Mouse (Mus musculus) left cerebral cortex, adult 9 months (tissue): ENCODE measurements at regions not wholly inside any gene's neighbourhood (a gene's known extent, or its start where the extent isn't known, plus 50 kb on each side); places are given as distances from the start of the nearest gene placed in this dataset.

Source experiments
- DNase-seq, 2 experiments: peaks; one replicate each; pipeline ENCODE4 v3.0.0; 2022; ENCODE audit warnings: low spot score in 2 of 2

DNA sequence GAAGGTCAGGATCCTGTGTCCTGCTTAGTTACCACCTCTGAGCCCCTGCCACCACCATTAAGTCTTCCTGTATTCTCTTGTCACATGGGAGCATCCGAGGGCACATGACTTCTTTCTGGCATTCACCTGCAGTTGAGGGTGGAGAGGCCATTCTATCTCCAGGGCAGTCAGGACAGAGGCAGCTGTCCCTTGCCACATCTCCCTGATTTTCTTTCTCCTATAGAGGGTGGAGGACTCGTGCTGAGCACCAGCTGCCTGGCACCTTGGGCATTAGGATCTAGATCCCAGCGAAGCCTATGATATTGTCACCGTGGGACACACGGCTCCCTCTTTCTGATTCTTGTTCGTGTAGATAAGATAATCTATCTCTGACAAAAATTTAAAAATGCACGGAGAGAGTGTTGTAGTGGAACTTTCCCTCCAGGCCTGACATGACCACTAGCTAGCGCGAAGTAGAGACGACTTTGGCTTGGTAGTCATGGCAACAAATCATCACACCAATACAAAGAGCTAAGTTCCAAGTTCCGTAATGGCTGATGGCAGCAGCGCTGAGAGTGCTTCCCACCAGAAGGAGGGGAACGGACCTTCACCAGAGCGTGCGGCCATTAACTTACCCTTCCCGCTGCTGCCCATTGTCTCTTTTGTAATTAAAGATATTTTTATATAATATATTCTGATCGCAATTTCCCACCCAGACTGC, 137.7 kb downstream of the Ipmk start:
- no peak for DNase-seq

DNA sequence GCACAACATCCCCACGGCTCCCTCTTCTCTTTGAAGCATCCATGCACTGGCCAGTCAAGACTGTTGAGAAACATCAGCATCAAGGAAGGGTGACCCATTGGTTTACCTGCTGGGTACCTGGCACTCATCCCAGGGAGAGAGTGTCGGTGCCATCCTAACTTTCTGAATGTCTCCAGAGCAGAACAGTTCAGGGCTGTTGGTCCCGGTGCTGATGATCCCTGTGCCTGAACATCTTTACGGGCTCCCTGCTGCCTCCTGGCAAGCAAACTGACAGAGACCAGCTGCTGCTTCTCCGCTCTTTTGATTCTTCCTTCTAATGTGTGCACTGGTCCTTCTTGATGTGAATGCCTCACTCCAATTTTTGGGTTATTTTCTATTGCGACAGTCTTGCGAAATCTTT, 142.2 kb downstream of the Ipmk start:
- DNase-seq = no peak

DNA sequence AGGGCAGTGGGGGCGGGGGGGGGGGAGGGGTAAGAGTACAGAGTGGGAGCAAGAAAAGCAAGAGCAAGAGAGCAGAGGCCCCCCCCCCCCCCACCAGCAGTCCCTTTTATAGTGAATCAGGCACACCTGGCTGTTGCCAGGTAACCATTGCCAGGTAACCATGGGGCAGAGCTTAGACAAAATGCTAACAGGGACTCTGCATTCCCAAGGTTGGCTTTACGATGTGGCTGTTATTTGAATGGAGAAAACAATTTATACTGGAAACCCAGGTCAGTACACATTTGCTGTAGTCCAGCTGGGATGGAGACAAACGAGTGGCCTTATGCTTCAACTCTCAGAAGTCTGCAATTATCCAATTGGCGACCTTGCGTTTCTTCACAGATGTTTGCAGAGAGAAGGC, 154.5 kb downstream of the Ipmk start:
- no peak for DNase-seq

DNA sequence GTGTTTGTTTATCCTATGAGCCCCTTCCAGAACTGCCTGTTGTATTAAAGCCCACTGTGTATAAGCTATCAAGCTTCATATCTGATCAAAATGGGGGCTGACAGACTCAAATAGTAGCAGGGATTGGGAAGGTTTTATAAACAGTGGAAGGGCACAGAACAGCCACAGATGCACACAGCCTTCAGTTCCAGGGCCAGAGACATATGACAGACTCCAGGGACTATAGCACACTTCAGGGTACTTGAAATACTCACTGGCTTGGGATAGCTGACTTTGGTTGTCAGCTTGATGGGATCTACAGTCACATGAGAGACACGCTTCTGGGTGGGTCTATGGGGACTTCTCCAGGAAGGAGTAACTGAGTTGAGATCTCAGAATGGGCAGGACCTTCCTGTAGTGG, 156.7 kb downstream of the Ipmk start:
- no peak for DNase-seq

DNA sequence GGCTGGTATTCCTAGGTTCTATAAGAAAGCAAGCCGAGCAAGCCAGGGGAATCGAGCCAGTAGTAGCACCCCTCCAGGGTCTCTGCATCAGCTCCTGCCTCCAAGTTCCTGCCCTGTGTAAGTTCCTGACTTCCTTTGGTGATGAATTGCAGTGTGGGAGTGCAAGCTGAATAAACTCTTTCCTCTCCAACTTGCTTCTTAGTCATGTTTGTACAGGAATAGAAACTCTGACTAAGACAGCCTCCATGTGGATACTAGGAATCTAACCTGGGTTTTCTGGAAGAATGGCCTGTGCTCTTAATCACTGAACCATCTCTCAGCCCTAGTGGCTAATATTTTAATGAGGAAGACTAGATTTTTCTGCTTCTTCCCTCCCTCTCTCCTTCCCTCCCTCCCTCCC, 177.7 kb downstream of the Ipmk start:
- DNase-seq = peak in 1 of 2 experiments; percentile 10

DNA sequence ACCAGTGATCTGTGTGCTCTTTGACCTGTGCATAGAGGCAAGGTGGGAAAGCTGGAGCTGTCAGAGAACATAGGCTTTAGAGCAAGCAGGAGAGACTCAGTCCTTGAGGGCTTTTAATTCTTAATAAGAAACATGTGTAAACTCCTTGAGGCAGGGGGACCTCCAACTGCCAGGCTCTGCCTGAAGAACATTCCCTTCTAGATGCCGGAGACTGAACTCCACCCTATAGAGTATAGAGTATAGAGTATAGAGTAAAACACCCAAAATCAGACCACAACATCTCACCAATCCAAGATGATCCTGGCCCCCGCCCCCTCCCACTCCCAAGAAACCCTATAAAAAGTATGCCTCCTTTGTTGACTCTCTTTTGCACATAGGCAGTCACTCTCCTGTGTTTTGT, 186.2 kb downstream of the Ipmk start:
- no peak for DNase-seq

DNA sequence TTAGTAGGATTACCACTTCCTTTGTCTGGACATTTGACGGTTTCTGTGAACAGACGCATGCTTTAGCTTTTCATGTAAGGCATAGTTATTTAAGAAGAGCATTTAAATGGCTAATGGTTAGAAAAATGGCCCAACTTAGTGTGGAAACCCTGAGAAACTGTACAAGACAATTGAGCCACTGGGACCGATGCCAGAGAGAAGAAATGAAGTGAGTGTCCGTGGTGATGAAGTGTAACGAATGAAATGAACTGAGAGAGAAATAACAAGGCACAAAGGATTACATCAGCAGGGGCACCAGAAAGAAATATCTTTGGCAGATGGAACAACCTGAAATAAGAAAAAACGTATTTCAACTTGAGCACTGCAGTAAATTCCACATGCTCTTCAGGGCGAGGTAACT, 197.9 kb downstream of the Ipmk start:
- no peak for DNase-seq

DNA sequence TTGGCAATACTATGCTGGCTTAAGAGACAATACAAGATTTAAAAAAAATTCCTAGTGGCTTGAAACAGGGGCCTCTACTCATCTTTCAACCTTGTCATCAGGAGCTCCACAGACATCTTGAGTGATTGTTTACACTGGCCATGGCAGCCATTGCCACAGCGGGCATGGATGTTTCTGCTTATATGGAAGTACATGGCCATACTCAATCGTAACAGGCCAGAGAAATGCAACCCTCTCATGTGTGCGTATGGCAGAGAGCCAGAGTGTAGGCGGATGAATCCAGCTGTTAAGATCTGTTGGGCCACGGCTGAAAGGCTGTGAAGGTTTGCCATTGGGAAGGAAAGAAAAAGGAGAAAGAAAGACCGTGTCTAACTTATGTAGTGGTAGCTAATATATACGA, 198.9 kb downstream of the Ipmk start:
- no peak for DNase-seq

DNA sequence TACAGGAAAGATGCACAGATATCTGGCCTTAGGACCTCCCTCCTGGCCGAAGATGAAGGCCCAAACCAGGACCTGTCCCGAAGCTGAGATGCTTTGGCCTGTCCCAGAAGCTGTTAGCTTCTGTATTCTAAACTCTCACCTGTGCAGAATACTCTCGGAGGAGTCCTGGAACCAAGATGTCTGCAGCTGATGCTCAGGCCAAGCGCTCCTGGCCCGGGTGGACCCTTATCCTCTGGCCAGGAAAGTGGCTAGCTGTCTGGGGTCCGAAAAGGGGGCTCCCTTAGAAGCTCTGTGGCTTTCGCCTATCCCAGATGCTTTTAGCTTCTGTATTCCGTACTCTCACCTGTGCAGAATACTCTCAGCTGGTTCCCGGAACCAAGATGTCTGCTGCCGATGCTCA, 236.2 kb downstream of the Ipmk start:
- DNase-seq = no peak

DNA sequence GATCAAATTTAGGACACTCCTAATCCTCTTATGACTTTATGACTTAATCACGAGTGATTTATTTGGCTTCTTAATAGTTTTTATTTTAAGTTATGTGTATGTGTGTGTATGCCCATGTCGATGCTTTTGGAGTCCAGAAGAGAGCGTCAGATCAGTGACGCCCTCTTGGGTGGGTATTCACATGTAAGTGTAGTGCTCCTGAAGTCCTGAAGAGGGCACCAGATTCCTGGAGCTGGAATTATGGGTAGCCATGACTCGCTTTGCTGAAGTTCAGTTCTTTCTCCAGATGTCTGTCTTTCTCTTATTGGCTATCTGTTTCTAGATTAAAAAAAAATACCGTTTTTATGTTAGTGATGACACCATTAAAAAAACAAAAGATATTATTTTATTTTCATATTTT, 251.0 kb downstream of the Ipmk start:
- DNase-seq = no peak

DNA sequence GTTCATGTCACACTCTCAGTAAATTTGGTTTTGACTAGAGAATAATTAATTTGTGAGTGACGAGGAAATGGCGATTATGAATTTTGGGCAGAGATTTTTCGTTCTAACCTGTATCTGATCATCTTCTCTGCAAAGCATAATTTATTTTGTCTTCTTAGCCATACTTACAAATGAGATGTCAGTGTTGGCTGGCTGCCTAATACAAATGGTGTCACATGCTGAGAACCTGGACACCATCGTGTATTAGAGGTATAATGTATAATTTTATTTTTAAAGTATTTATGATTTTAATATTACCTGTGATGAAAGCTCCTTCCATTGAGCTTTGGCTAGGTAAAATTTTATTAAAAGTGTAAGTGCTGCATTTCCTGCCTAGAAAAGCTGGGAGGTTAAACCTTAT, 266.2 kb downstream of the Ipmk start:
- DNase-seq = no peak

DNA sequence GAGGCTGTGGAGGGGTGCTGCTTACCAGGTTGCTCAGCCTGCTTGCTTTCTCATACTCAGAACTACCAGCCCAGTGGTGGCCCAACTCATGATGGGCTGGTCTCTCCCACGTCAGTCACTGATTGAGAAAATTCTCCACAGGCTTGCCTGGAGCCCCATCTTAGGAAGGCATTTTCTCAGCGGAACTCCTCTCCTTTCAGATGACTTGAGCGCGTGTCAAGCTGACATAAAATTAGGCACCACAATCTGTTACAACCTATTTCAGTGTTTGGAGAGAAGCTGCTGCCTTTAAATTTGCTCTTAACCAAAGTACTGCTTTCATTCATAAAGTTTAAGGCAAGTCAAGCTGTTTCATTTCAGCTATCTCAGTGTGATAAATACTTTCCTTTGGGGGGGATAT, 269.6 kb downstream of the Ipmk start:
- peak in 1 of 2 experiments; percentile 16 for DNase-seq

DNA sequence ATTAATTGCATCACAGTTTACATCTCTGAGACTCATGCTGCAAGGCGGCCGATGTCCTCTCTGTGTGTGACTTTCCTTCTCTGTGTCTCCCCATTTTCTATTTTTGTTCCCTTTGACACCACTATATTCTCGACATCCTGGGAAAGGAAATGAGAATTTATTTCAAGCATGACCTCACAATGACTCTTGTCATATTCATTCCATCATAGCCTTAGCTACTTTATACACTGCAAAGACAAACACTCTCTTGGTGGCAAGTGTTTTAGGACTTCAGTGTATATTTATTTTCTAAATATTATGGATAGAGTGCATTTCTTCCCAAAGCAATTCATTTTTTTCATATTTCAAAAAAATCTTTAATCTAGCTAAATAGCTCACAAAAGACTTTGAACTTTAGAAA, 298.5 kb downstream of the Ipmk start:
- DNase-seq = no peak

DNA sequence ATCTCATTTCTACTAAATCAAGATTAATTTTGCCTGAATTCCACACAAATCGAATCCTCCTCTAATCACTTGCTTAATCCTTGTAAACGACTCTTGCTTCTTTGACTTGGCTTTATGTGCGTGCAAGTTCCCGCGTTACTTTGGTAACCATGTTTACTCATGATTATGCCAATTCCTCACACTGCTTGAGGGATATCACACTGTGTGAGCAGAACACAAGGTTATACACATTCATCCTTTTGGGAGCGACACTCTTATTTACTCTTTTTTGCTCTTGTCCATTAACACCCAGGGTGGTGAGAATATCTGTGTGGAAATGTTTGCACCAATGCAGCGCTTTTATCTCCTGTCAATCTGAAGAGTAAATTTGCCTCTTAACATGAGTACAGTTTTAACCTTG, 310.0 kb downstream of the Ipmk start:
- DNase-seq = no peak

DNA sequence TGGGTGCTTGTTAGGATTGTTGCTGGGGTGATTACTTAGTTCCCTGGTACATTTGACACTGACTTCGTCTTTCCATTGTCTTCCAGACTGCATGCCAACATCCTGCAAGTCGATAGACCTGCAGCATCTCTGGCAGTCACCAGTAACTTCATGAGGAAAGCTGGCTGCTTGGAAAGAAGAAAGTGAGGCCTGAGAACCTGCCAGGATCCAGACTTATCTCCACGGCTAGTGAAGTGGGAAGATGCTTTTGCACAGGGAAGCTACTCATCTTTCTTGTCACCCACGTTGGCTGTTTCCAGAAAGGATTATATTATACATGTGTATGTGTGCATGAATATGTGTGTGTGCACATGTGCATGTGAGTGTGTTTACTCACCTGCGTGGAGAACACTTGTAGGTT, 316.0 kb downstream of the Ipmk start:
- DNase-seq = peak in 1 of 2 experiments; percentile 7

DNA sequence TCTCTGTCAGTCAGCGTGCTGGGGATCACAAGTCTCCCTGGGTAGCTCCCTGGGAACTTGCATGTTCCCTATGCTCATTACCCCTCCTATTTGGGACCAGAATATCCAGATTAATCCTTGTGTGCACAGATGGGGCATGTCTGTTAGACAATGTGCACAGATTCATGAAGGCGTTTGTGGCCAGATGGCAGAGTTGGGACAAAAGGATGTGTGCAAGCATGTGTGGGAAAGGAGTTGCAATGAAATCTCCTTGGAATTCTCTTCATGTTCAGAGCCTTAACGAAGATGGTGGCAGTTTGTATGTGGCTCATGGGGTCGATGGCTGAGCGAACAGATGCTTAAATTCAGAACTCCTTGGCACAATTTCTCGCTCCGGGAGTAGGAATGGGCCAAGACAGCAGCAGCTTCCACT, 319.6 kb downstream of the Ipmk start:
- peak; percentile 2 to 71 for DNase-seq

DNA sequence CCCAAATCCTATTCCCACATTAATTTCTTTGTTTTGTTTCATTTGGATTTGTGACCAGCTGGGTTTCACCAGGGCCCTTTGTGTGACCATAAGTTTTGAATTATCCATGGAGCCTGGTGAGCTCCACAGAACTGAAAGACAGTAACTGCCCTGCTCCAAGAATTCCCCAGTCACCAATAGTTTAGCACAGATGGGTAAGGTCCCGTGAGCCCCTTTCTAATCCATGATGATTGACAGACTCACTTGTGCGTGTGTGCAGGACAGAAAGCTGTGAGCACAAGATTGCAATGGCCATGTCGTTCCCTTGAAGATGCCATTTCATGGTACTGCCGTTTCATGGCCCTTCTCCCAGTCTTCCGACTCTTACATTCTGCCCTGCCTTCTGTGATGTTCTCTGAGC, 331.7 kb downstream of the Ipmk start:
- no peak for DNase-seq

DNA sequence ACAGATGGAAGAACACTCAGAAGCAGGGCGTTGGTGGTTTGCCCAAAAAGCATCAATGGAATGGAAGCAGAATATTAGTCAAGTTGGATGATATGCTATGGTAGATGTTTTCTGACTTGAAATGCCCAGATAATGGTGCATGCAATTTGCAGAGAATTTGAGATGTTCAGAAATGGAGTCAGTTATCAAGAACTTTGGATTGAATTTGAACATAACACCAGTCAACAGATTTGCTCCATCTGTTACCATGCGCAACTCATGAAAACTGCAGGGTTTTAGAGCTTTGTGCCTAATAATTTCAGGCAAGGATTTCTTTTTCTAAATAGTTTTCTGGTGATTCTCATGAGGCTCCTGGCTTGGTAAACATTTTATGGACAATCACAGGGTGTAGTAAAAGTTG, 365.9 kb downstream of the Ipmk start:
- no peak for DNase-seq

DNA sequence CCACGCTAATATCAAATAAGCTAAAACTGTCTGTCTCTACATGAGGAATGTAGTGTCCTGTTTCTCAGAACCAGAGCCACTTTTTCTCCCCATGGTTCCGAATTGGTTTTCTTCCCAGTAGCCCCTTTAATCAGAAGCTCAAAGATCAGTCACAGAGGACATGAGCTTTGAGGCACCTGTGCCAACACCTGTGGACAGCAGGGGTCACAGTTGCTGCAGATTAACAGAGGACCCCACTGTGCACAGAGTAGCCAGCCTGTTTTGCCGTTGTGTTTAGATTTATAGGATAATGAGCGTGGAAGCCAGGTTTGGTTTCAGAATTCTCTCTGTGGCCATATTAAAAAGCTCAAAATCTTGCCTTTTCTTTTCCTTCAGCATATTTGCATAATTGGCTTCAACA, 380.2 kb downstream of the Ipmk start:
- DNase-seq = no peak

DNA sequence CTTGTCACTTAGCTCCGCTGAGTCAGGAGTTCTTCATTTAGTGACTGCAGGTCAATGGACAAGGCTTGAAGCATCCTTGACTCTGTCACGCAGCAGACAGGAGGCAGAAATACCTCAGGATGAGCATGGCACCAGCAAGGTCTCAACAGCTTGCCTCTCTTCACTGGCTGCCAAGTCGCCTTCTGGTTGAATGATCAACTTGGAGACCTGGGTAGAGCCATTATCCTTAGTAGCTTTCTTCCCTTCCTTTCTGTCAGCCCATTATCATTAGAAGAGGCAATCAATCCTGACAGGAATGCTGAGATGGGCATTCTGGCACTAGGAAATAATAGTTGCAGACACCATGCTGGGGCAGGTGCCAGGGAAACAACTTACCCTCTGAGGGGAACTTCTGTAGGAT, 386.3 kb downstream of the Ipmk start:
- DNase-seq = no peak

DNA sequence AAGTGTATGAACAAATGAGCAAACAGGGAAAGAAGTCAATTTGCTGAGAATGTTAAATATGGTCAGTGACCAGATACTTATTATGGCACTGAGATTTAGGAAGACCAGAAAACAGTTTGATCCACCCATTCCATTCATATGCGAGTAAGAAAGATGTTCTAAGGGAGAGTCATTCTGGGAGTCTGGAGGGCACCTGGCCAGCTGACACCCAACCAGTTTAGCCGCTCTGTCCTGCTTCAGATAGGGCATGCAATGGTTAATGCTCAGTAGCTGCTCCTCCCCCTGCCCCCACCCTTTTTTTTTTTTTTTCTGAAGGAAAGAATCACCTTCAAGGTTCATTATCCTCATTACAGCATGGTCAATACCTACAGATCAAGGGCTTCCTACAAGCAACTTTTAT, 386.9 kb downstream of the Ipmk start:
- no peak for DNase-seq

DNA sequence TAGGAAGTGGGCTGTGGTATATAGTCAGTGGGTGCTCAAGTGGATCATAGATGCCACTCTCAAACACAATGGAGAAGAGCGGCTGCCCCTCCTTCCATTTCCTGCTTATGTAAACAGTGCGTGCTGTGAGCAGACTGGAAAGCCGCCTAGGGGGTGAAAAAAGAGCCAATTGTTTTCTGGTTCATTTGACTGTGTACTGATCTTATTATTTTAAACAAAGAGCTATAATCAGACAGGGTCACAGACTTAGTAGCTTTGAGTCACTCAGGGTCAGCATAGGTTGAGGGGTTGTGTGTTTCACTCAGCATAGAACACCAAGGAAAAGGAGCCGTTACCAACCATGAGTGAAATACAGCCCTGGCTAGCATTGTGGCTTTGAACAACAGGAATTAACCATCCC, 390.7 kb downstream of the Ipmk start:
- no peak for DNase-seq

DNA sequence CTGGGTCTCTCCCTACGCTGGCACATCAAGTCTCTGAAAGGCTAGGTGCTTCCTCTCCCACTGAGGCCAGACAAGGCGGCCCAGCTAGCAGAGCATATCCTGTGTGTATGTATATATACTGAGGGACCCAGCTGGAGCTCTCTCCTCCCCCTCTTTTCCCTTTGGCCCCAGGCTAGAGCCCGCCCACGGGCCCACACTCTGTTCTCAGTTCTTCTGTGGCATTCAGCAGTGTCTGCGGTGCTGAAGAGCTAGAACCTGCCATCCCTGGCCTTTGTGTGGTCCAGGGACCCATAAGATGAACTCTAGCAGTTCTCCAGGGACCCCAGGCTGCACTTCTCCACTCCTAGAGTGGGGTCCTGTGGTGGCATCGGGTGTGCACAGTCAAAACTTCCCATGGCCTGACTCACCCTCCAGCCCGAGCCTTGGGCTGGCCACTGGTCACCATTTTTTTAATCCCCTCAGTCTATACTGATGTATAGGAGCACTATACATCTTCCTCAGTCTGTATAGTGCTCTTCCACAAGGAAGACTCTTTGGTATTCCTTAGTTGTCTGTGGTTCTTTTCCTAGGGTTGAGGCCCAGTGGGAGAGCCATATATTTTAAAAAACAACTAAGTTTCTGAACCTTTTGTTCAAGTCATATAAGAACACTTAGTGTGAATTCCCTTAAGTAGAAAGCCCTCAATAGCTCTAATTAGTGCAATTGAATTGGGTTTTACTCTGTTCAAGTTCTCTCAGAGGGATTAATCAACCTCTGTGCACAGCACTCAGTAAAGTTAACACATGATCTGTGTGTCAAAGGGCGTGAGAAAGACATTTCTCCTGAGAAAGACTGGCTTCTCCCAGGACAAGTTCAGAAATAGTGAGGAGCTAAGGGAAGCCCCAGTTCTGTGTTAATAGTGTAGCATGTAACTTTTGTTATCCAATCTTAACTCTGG, 401.3 kb downstream of the Ipmk start:
- DNase-seq = no peak
